Mouse (Mus musculus) liver, adult 2 months (tissue): Measurements from ENCODE around the gene Mycl.

Experiments used
- CTCF ChIP-seq: fragments of 200-500 bp; IDR thresholded peaks from 2 replicates; pipeline ENCODE4 v1.5.1; 2011; ENCODE audit warnings: low read depth, low read length, control low read depth
- POLR2A ChIP-seq: fragments of 200-500 bp; IDR thresholded peaks from 2 replicates; pipeline ENCODE4 v1.6.1; 2011; ENCODE audit warnings: low read length, control low read depth; ENCODE audit not compliant: insufficient read depth; ENCODE audit errors: extremely low read depth

DNA sequence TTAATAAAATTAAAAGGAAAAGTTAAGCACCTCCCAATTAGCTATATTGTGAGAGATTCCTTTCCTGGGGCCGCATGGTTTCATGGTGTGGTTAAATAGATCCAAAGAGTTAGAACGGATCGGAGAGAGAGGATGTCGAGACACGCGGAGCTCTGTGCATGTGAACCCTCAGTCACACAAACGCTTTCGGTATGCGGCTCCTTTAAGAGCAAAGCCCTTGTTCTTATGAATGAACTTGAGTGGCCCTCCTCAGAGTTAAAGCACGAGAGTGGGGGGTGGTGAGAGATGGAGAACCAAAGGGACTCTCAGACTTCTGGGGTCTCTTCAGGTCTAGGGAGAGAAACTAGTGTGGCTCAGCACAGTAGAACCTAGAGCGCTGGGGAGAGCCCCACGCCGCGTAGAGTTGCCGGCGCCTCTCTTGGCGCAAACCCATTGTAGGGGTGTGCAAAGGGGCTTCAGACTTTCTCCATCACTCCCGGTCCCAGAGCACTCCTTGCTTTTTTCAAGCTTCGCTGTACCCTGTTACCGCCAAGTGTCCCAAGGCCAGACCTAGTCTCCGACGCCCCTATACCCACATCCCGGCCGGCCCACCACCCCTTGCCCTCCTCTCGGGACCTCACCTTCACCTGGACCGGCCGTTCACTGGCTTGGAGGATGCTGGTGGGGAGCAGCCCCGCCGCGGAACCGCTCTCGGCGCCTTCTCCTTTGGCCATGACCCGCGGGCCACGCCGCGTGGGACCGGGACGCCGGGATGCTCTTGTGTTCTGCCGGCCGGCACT lies 34.9 kb upstream of the Mycl start:
- TF ChIP-seq CTCF, result no peak
- TF ChIP-seq POLR2A, result no peak
